Mouse (Mus musculus): Measurements from ENCODE around the gene Ryr1. TPM values are rescaled to one million over a fixed set of nuclear protein-coding genes. Genes with fewer than 3 reads are reported as not detected.
A peak's percentile ranks its signal among the peaks of the same experiment; 100 is the strongest.
"Not testable (repeated sequence)": the region's sequence is repeated elsewhere in the genome, so short reads cannot be mapped to it uniquely, and the experiment has no call there.

The Ryr1 gene
- polyA plus RNA-seq, 1 experiment from 2014 or later = 13.3 TPM

DNA sequence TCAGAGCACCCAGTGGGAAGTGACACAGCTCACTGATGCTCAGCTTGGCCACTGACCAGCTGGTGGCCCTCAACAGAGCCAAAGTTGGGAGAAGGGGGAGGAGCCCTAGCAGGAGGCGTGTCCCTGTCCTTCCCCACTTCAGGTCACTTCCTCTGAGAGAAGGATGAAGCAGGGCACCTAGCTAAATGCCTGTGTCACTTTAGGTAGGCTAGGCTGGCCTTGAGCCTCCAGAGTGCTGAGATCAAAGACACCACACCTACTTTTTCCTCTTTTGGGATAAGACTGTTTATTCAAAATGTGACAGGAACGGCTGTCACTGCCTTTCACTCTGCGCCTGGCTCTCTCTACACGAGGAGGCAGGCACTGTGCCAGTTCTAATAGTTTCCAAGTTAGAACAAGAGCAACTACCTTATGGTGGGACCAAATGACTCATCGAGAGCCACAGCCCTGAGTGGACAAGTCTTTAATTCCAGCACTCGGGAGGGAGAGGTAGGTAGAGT, 153.2 kb downstream of the Ryr1 start:
- WGBS = 75% methylated on average over 6 of the region's 6 CpGs

GRCm38 (mm10) chr7:28971029-28971428, 153.9 kb downstream of the Ryr1 start:
- no peak for ATAC-seq (replicated peaks)
- Histone ChIP-seq H3K4me3 (no peak overlapping the region), H3K9me3 (no peaks in the 10 kb centered on the region), H3K4me2 (replicated peaks) (no peak overlapping the region), H3K27ac (replicated peaks) (no peak overlapping the region), H3K27me3 (no peaks in the 10 kb centered on the region), H3K4me1 (peaks cover 5% of the 10 kb centered on the region; the same call in 1 of the 2 replicates), H3K9ac (replicated peaks) (no peak overlapping the region), H3K36me3 (peaks cover 33% of the 10 kb centered on the region)
- 86% methylated on average over 7 of the region's 7 CpGs for WGBS

More for the DNA sequence above, 153.2 kb downstream of the Ryr1 start:
- ATAC-seq (replicated peaks) = no peak
- H3K4me3 ChIP-seq = no peak overlapping the region
- H3K27ac ChIP-seq (replicated peaks) = 0 out of 2 replicates have a peak overlapping the region, but pooled peaks have one; percentile 3
- H3K36me3 ChIP-seq = peaks cover 41% of the 10 kb centered on the region
- no peaks in the 10 kb centered on the region for H3K9me3 ChIP-seq
- no peaks in the 10 kb centered on the region for H3K27me3 ChIP-seq
- H3K9ac ChIP-seq (replicated peaks) = no peak overlapping the region
- peaks cover 5% of the 10 kb centered on the region; the same call in 1 of the 2 replicates for H3K4me1 ChIP-seq
- H3K4me2 ChIP-seq (replicated peaks) = no peak overlapping the region

DNA sequence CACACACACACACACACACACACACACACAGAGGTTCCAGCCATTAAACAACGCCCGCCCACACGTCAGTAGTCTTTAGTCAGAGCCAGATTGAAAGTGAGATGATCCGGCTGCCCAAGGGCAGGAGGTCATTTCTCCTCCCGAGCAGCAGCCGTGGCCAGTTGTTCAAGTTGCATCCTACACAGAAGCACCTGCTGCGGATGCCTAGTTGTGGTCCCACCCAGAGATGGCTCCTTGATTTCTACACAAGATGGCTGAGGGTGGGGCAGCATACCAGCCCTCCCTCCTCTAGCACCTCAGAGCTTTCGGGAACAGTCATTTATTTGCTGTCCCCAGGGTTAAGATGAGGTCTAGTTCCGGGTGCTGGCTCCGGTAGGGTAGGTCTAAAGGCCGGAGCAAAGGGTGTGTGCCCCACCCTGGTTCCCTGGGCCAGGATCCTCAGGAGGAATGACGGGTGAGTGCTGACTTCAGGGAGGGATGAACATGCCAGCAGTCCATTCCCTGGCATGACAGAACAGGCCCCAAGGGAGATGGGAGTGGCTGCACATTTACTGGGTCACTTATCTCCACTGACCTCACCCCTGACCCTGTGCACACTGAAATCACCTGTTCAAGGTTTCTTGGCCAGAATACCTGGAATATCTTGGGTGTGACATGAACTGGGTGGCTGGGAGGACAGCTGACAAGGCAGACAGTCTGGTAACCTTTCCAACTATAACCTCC, 155.1 kb downstream of the Ryr1 start:
- 81% methylated on average over 12 of the region's 12 CpGs for WGBS
- Histone ChIP-seq H3K36me3 (peaks cover 30% of the 10 kb centered on the region), H3K27ac (replicated peaks) (no peak overlapping the region), H3K4me2 (replicated peaks) (no peak overlapping the region), H3K27me3 (no peaks in the 10 kb centered on the region), H3K9ac (replicated peaks) (no peak overlapping the region), H3K9me3 (no peaks in the 10 kb centered on the region), H3K4me1 (peaks cover 5% of the 10 kb centered on the region; the same call in 1 of the 2 replicates), H3K4me3 (no peak overlapping the region)
- ATAC-seq (replicated peaks) = no peak

DNA sequence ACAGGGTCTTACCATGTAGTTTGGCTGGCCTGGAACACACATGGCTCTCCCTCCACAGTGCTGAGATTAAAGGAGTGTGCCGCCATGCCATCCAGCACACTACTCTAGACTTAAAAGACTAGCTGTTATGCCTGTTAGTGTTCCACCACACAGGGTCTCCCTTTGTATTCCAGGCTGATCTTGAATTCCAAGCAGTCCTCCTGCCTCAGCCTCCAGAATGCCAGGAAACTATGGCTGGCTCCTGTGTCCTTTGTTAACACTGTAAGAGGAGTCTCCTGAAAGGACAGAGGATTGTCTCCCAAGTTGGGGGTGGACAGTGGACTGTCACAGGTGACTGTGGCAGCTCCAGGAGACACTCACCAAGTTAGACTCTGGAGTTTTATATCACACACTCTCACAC, 155.7 kb downstream of the Ryr1 start:
- Histone ChIP-seq H3K4me2 (replicated peaks) (no peak overlapping the region), H3K4me3 (no peak overlapping the region), H3K27me3 (no peaks in the 10 kb centered on the region), H3K27ac (replicated peaks) (no peak overlapping the region), H3K9me3 (no peaks in the 10 kb centered on the region), H3K36me3 (peaks cover 25% of the 10 kb centered on the region), H3K4me1 (peaks cover 5% of the 10 kb centered on the region; the same call in 1 of the 2 replicates), H3K9ac (replicated peaks) (no peak overlapping the region)
- 100% methylated on average over 1 of the region's 1 CpGs for WGBS
- ATAC-seq (replicated peaks) = no peak

DNA sequence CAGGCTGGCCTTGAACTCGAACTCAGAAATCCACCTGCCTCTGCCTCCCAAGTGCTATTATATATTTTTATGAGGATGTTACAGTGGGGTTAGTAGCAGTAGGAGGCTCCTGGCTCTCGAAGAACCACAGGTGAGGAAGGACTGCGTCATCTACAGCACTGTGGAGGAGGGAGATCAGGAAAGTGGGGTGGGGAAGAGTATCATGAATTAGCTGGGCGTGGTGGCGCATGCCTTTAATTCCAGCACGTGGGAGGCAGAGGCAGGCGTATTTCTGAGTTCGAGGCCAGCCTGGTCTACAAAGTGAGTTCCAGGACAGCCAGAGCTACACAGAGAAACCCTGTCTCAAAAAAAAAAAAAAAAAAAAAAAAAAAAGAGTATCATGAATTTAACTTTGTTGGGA, 156.9 kb downstream of the Ryr1 start:
- H3K4me1 ChIP-seq; H3K9ac ChIP-seq (replicated peaks); H3K27me3 ChIP-seq; H3K27ac ChIP-seq (replicated peaks); H3K4me3 ChIP-seq; H3K9me3 ChIP-seq; ATAC-seq (replicated peaks); H3K4me2 ChIP-seq (replicated peaks): not testable (repeated sequence)
- H3K36me3 ChIP-seq = peaks cover 13% of the 10 kb centered on the region
- 94% methylated on average over 8 of the region's 8 CpGs for WGBS

DNA sequence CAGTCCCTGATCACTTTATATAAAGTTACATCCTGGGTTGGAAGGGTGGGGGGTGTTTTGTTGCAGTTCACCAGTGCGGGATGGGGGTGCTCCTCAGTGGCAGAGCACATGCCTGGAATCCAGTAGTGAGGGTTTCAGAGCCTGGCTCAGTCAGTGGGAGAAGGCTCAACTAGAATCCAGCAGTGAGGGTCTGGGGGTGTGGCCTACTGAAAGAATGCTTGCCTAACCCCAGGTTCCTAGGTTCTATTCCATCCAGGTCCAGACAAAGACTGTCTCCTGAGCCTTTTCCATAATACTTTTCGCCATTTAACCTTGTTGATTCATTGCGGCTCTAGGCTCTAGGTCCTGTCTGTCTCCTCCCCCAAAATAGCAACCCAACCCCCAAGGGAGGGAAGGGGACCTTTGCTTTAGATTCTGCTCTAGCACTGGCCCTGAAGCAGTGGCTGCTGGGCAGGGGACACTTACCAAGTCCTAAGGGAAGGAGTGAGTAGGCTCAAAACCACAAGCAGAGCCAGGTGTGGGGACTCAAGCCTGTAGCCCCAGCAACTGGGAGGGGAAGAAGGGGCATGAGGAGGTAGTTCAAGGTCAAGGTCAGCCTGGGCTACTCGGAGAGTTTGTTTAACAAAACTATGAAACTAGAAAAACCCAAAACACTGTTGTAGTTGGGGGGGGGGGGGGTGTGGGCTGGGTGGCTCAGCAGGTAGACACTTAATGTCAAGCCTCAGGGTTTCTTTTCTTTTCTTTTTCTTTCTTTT, 158.1 kb downstream of the Ryr1 start:
- WGBS = 66% methylated on average over 4 of the region's 4 CpGs
- H3K27me3 ChIP-seq = no peaks in the 10 kb centered on the region
- H3K36me3 ChIP-seq = peaks cover 10% of the 10 kb centered on the region; the same call in 1 of the 2 replicates
- no peak for ATAC-seq (replicated peaks)
- H3K9me3 ChIP-seq = no peaks in the 10 kb centered on the region
- H3K4me2 ChIP-seq (replicated peaks) = no peak overlapping the region
- no peak overlapping the region for H3K4me3 ChIP-seq
- H3K27ac ChIP-seq (replicated peaks) = no peak overlapping the region
- H3K9ac ChIP-seq (replicated peaks) = no peak overlapping the region
- peaks cover 13% of the 10 kb centered on the region for H3K4me1 ChIP-seq

DNA sequence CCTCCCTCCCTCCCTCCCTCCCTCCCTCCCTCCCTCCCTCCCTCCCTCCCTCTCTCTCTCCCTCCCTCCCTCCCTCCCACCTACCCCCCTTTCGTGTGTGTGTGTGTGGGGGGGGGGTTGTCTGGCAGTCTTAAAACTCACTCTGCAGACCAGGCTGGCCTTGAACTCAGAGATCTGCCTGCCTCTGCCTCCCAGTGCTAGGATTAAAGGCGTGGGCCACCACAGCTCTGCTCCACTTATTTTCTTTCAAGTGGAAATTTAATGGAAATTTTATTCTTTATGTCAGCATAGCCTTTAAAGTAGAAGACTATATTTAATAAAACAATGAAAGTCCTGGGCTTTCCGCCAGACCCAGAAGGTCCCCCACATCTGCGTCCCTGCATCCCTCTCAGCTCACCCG, 158.8 kb downstream of the Ryr1 start:
- H3K4me3 ChIP-seq = no peak overlapping the region
- H3K9ac ChIP-seq (replicated peaks) = no peak overlapping the region
- 70% methylated on average over 4 of the region's 5 CpGs for WGBS
- no peak overlapping the region for H3K27ac ChIP-seq (replicated peaks)
- H3K9me3 ChIP-seq = no peaks in the 10 kb centered on the region
- no peak for ATAC-seq (replicated peaks)
- H3K36me3 ChIP-seq = peaks cover 5% of the 10 kb centered on the region; the same call in 1 of the 2 replicates
- no peak overlapping the region for H3K4me2 ChIP-seq (replicated peaks)
- peaks cover 12% of the 10 kb centered on the region for H3K4me1 ChIP-seq
- H3K27me3 ChIP-seq = no peaks in the 10 kb centered on the region

GRCm38 (mm10) chr7:28965346-28965840, 159.6 kb downstream of the Ryr1 start:
- H3K27ac ChIP-seq (replicated peaks) = no peak overlapping the region
- 82% methylated on average over 5 of the region's 5 CpGs for WGBS
- H3K4me3 ChIP-seq = no peak overlapping the region
- no peak overlapping the region for H3K9ac ChIP-seq (replicated peaks)
- no peak for ATAC-seq (replicated peaks)
- H3K27me3 ChIP-seq = no peaks in the 10 kb centered on the region
- H3K4me2 ChIP-seq (replicated peaks) = no peak overlapping the region
- 0 out of 2 replicates have a peak, but pooled peaks cover 3% of the 10 kb centered on the region for H3K36me3 ChIP-seq
- no peaks in the 10 kb centered on the region for H3K9me3 ChIP-seq
- H3K4me1 ChIP-seq = peaks cover 19% of the 10 kb centered on the region

DNA sequence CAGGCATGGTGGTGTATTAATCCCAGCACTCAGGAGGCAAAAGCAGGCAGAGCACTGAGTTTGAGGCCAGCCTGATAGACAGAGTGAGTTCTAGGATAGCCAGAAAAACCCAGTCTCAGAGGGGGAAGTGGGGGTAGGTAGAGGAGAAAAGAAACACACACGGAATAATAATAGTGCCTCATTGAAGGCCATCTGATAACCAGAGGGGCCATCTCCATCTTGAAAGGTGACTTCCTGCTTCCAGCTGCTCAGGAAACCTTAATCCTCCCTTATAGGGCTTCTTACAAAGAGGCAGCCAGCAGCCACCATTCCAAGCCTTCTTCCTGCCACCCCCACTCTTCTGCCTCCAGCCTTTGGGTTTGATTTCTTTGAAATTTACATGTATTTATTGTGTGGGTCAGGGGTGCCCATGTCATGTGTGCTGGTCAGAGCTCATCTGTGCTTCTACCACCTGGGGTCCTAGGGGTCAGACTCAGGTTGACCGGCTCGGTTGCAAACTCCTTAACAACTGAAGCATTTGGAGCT, 161.5 kb downstream of the Ryr1 start:
- Histone ChIP-seq H3K4me1 (peaks cover 39% of the 10 kb centered on the region), H3K9me3 (no peaks in the 10 kb centered on the region), H3K27me3 (no peaks in the 10 kb centered on the region), H3K4me2 (replicated peaks) (no peak overlapping the region), H3K36me3 (no peaks in the 10 kb centered on the region), H3K4me3 (no peak overlapping the region), H3K27ac (replicated peaks) (no peak overlapping the region), H3K9ac (replicated peaks) (no peak overlapping the region)
- ATAC-seq (replicated peaks) = no peak
- WGBS = 82% methylated on average over 3 of the region's 3 CpGs

DNA sequence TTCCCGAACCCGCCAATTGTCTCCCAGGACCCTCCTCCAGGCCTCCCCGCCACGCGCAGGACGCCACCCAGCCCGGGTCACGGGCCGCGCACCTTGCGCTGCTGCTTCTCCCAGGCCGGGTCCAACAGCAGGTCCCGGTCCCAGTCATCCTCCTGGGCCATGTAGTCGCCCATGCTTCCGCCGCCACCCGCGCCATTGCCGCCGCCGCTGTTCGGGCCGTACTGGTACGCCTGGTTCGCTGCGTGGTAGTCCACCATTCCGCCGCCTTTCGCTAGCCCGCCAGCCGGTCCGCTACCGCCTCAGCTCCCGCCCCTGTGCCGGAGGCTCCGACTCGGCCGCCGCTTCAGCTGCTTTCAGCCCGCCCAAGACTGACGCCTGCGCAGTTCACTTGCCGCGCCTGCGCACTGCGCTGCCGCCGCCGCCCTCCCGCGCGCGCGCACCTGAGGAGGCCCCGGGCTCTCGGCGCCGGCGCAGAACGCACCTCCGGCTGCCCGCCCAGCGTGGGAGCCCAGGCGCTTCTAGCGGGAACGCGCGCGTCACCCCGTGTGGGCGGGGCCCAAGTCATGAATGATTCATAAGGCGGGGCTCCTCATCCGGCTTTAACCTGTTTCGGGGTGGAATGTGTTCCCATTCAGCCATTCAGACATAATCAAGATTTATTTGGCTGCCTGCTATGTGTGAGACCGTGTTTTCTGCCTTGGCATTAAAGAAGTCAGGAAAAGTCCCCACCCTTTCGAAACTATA, 162.9 kb downstream of the Ryr1 start, which contains the start of gene Actn4:
Actn4 (minus strand) TSS at position 414 of the 744 bp plus-strand sequence.
- no peaks in the 10 kb centered on the region for H3K36me3 ChIP-seq
- peak within 1 kb of the TSS; percentile 94 for H3K4me3 ChIP-seq
- WGBS = under 1% methylated on average over 75 of the region's 76 CpGs
- peak within 1 kb of the TSS; percentile 97 for H3K9ac ChIP-seq (replicated peaks)
- peaks cover 44% of the 10 kb centered on the region for H3K4me1 ChIP-seq
- H3K27me3 ChIP-seq = no peaks in the 10 kb centered on the region
- peak; percentile 92 for ATAC-seq (replicated peaks)
- H3K4me2 ChIP-seq (replicated peaks) = peak within 1 kb of the TSS; percentile 64
- peak within 1 kb of the TSS; percentile 89 for H3K27ac ChIP-seq (replicated peaks)
- no peaks in the 10 kb centered on the region for H3K9me3 ChIP-seq

- Histone ChIP-seq H3K9ac (replicated peaks) (peak overlapping the region; percentile 97), H3K27me3 (no peaks in the 10 kb centered on the region), H3K4me2 (replicated peaks) (peak overlapping the region; percentile 64), H3K36me3 (no peaks in the 10 kb centered on the region), H3K4me1 (peaks cover 44% of the 10 kb centered on the region), H3K9me3 (no peaks in the 10 kb centered on the region), H3K4me3 (peak overlapping the region; percentile 94), H3K27ac (replicated peaks) (peak overlapping the region; percentile 85)
- ATAC-seq (replicated peaks) = peak; percentile 4; the same call in 1 of the 2 replicates
- under 1% methylated on average over 7 of the region's 7 CpGs for WGBS
Measured at GRCm38 (mm10) chr7:28961584-28961926, 163.4 kb downstream of the Ryr1 start.
